Mouse (Mus musculus): ENCODE measurements at regions not wholly inside any gene's neighbourhood (a gene's known extent, or its start where the extent isn't known, plus 50 kb on each side); places are given as distances from the start of the nearest gene placed in this dataset.

- TF ChIP-seq MYC (IDR thresholded peaks at IDR 0.05; ENCODE audit: low read depth, low read length) (no peak), EP300 (IDR thresholded peaks at IDR 0.05; ENCODE audit: low read length) (no peak), KAT2A (IDR thresholded peaks at IDR 0.05; ENCODE audit: insufficient replicate concordance, low read length) (no peak), RCOR1 (conservative IDR thresholded peaks at IDR 0.05; ENCODE audit: low read depth, low read length) (no peak), TCF12 (IDR thresholded peaks at IDR 0.05; ENCODE audit: low read depth, low read length) (no peak), UBTF (IDR thresholded peaks at IDR 0.05; ENCODE audit: low read depth, low read length) (no peak), POLR2A (IDR thresholded peaks at IDR 0.05; ENCODE audit: low read depth, low read length) (no peak), CTCF (conservative IDR thresholded peaks at IDR 0.05 in 1 of 2, IDR thresholded peaks at IDR 0.05 in 1 of 2; ENCODE audit: low read depth in 2 of 2, low read length in 2 of 2) (no peak), MAX (IDR thresholded peaks at IDR 0.05; ENCODE audit: low read length) (no peak), MAZ (IDR thresholded peaks at IDR 0.05; ENCODE audit: low read depth, low read length) (no peak), POLR2AphosphoS2 (IDR thresholded peaks at IDR 0.05; ENCODE audit: low read depth, low read length) (no peak), CHD2 (IDR thresholded peaks at IDR 0.05; ENCODE audit: low read length) (no peak), SMC3 (IDR thresholded peaks at IDR 0.05; ENCODE audit: low read depth, low read length) (no peak)
Measured at GRCm38 (mm10) chr7:70105024-70105423, 261.5 kb downstream of the Nr2f2 start.

Data from CH12.LX (cell line).